Mouse (Mus musculus) adrenal gland, adult 8-10 months (tissue): ENCODE results near the gene Fam160a1. TPM values are rescaled to one million over a fixed set of nuclear protein-coding genes. Genes with fewer than 3 reads are reported as not detected.

Source experiments
- DNase-seq: peaks from one replicate; pipeline ENCODE4 v3.0.0; 2022
- total RNA-seq, 4 experiments: library from RNA; stranded (reverse); gene quantifications; 2 replicates each; pipeline ENCODE4 v1.2.4; 2022

Gene Fam160a1
- total RNA-seq, 4 experiments from 2014 or later = 8.3 to 14.5 (median 11.7) TPM

GRCm38 (mm10) chr3:85633733-85634132 lies 183.4 kb downstream of the Fam160a1 start:
- DNase-seq = no peak

- no peak for DNase-seq
These were observed 187.1 kb downstream of the Fam160a1 start for GRCm38 (mm10) chr3:85629895-85630510.

GRCm38 (mm10) chr3:85619751-85620150 lies 197.3 kb downstream of the Fam160a1 start:
- no peak for DNase-seq

GRCm38 (mm10) chr3:85619345-85619744 lies 197.7 kb downstream of the Fam160a1 start:
- no peak for DNase-seq

- no peak for DNase-seq
These were observed 198.2 kb downstream of the Fam160a1 start for GRCm38 (mm10) chr3:85618885-85619284.

GRCm38 (mm10) chr3:85616389-85616788 lies 200.7 kb downstream of the Fam160a1 start:
- no peak for DNase-seq

Other genes starting within 250 kb of the Fam160a1 start
- gene Gatb, start 243.2 kb downstream of the Fam160a1 start, total RNA-seq = 10 to 100 TPM; 37.4 to 63.7 (median 49.0) TPM
- 1 to 10 TPM; 1.9 to 3.7 (median 2.8) TPM for gene Glt28d2, start 70.2 kb upstream of the Fam160a1 start, total RNA-seq
- gene Gm37240, start 70.2 kb upstream of the Fam160a1 start, total RNA-seq = 1 to 10 TPM; 5.4 to 9.8 (median 7.2) TPM
- gene Sh3d19, start 153.8 kb upstream of the Fam160a1 start, total RNA-seq = 10 to 100 TPM; 14.3 to 26.2 (median 18.1) TPM
- not detected for gene Prss48, start 185.2 kb upstream of the Fam160a1 start, total RNA-seq